Mouse (Mus musculus) large intestine, adult 2 months (tissue): ENCODE measurements around the gene Smad6. TPM values are rescaled to one million over a fixed set of nuclear protein-coding genes. Genes with fewer than 3 reads are reported as not detected.

Experiments used
- DNase-seq: peaks from one replicate; pipeline ENCODE4 v3.0.0-alpha.2; 2012; ENCODE audit warnings: low read depth, low spot score
- WGBS: fragments of 180-500 bp; shearing (Covaris S2); methylation state at CpG from one replicate; pipeline ENCODE4 v1.1.7; 2018; 5-methylcytosine and 5-hydroxymethylcytosine counted together
- polyA plus RNA-seq: library from polyadenylated mRNA; depleted of rRNA; stranded (reverse); fragments of >200 nt; gene quantifications from 2 replicates; pipeline ENCODE4 v1.2.3, GENCODE M21; 2012

The Smad6 gene
- polyA plus RNA-seq, 1 experiment, result 14.6 TPM

GRCm38 (mm10) chr9:63992761-63993160 lies 29.1 kb downstream of the Smad6 start:
- WGBS, result 40% methylated on average over 4 of the region's 4 CpGs
- DNase-seq, result no peak

GRCm38 (mm10) chr9:63991193-63991592 lies 30.7 kb downstream of the Smad6 start:
- WGBS, result 79% methylated on average over 4 of the region's 4 CpGs
- DNase-seq, result no peak

GRCm38 (mm10) chr9:63989641-63990040 lies 32.2 kb downstream of the Smad6 start:
- peak; percentile 57 for DNase-seq
- 19% methylated on average over 8 of the region's 8 CpGs for WGBS

GRCm38 (mm10) chr9:63989214-63989613 lies 32.6 kb downstream of the Smad6 start:
- no peak for DNase-seq
- 48% methylated on average over 12 of the region's 12 CpGs for WGBS

- no peak for DNase-seq
Measured at GRCm38 (mm10) chr9:63985125-63985524, 36.7 kb downstream of the Smad6 start.

GRCm38 (mm10) chr9:63982937-63983632 lies 38.8 kb downstream of the Smad6 start:
- DNase-seq, result no peak
- WGBS, result 79% methylated on average over 12 of the region's 12 CpGs

More at GRCm38 (mm10) chr9:63985125-63985524, 36.7 kb downstream of the Smad6 start:
- WGBS, result 60% methylated on average over 6 of the region's 6 CpGs

GRCm38 (mm10) chr9:63981912-63982311 lies 39.9 kb downstream of the Smad6 start:
- no peak for DNase-seq
- 84% methylated on average over 4 of the region's 4 CpGs for WGBS

GRCm38 (mm10) chr9:63981371-63981770 lies 40.5 kb downstream of the Smad6 start:
- WGBS, result 76% methylated on average over 4 of the region's 4 CpGs
- DNase-seq, result no peak

- DNase-seq, result no peak
- 63% methylated on average over 18 of the region's 18 CpGs for WGBS
Measured at GRCm38 (mm10) chr9:63980179-63981086, 41.4 kb downstream of the Smad6 start.

- DNase-seq, result no peak
- 36% methylated on average over 2 of the region's 2 CpGs for WGBS
Measured at GRCm38 (mm10) chr9:63979275-63979674, 42.6 kb downstream of the Smad6 start.

- DNase-seq, result no peak
- 56% methylated on average over 7 of the region's 7 CpGs for WGBS
Measured at GRCm38 (mm10) chr9:63978682-63979081, 43.2 kb downstream of the Smad6 start.

- DNase-seq, result no peak
- 60% methylated on average over 11 of the region's 11 CpGs for WGBS
Measured at GRCm38 (mm10) chr9:63975996-63976395, 45.9 kb downstream of the Smad6 start.

- 74% methylated on average over 13 of the region's 13 CpGs for WGBS
- no peak for DNase-seq
Measured at GRCm38 (mm10) chr9:63974258-63975023, 47.4 kb downstream of the Smad6 start.

GRCm38 (mm10) chr9:63973662-63974190 lies 48.1 kb downstream of the Smad6 start:
- DNase-seq, result no peak
- WGBS, result 65% methylated on average over 14 of the region's 14 CpGs

GRCm38 (mm10) chr9:63972576-63973290 lies 49.1 kb downstream of the Smad6 start:
- 88% methylated on average over 11 of the region's 11 CpGs for WGBS
- DNase-seq, result no peak

- 35% methylated on average over 4 of the region's 4 CpGs for WGBS
- DNase-seq, result no peak
Measured at GRCm38 (mm10) chr9:63971557-63971956, 50.3 kb downstream of the Smad6 start.

- no peak for DNase-seq
- WGBS, result 51% methylated on average over 6 of the region's 6 CpGs
Measured at GRCm38 (mm10) chr9:63970836-63971235, 51.0 kb downstream of the Smad6 start.

GRCm38 (mm10) chr9:63970388-63970787 lies 51.5 kb downstream of the Smad6 start:
- no peak for DNase-seq
- WGBS, result 59% methylated on average over 12 of the region's 12 CpGs

- WGBS, result 75% methylated on average over 10 of the region's 10 CpGs
- DNase-seq, result no peak
Measured at GRCm38 (mm10) chr9:63969467-63969866, 52.4 kb downstream of the Smad6 start.
